Mouse (Mus musculus): ENCODE measurements around the gene Madd. TPM values are rescaled to one million over a fixed set of nuclear protein-coding genes. Genes with fewer than 3 reads are reported as not detected.

Gene Madd
- polyA plus RNA-seq, 1 experiment from 2014 or later = 14.3 TPM

DNA sequence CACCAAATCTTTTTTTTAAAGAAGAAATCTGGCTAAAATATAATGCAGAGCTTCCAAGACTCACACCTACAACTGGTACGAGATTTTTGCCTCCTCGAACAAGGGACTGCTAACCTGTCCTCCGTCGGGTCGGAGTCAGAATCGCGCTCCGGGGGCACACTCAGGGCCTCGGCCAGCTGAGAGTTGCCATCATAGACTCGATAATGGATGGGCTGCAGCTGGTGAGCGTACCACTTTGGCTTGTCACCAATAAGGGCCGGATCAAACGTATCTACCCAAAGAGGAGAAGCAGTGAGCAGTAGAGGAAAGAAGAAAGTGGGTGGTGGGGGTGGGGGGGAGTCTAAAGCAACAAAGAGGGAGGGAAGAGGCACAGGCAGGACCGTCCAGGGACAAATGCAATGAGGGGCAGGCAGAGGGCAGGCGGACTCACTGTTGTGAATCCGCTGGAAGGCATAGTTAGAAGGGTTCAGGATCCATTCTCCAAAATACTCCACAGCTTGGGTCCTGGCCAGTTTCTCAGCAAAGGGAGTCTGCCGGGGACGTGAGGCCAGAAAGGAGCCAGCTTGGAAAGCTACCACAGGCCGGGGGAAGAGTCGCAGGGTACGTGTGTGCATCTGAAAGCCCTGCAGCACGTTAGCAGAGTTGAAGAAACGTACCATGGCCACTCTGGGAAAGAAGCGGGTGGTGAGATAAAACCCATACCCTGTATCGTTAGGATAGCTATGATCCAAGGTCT, 13.9 kb downstream of the Madd start:
- no peaks in the 10 kb centered on the region; the same call in 1 of the 2 replicates for H3K36me3 ChIP-seq
- H3K4me2 ChIP-seq = no peak overlapping the region
- no peak overlapping the region for H3K4me3 ChIP-seq (replicated peaks)
- H3K4me1 ChIP-seq = no peaks in the 10 kb centered on the region
- H3K27ac ChIP-seq = no peak overlapping the region
- no peak overlapping the region for H3K9ac ChIP-seq
- no peaks in the 10 kb centered on the region for H3K27me3 ChIP-seq (replicated peaks)
- H3K9me3 ChIP-seq = no peaks in the 10 kb centered on the region
- 77% methylated on average over 25 of the region's 25 CpGs for WGBS
- no peak for ATAC-seq (ENCODE audit: insufficient read depth, low FRiP score, low read depth)

DNA sequence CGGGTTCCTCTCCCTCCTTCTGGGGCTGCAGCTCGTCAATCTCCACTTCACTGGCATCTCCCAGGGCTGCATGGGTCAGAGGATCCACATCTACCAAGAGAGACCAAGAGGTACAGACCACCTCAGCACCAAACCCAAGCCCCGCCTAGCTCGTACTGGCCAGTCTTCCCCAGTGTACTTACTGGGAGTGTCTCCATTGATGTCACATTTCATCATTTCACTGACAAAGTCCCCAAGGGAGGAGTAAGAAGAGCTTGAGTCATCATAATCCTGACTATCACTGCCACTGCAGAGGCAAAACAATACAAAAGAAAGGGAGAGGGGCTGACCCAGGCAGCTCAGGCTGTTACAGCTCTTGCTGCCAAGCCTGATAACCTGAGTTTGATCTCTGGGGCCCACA, 16.0 kb downstream of the Madd start:
- Histone ChIP-seq H3K36me3 (peaks cover 4% of the 10 kb centered on the region; the same call in 1 of the 2 replicates), H3K27ac (no peak overlapping the region), H3K9ac (no peak overlapping the region), H3K4me2 (no peak overlapping the region), H3K27me3 (replicated peaks) (no peaks in the 10 kb centered on the region), H3K4me1 (no peaks in the 10 kb centered on the region), H3K9me3 (no peaks in the 10 kb centered on the region), H3K4me3 (replicated peaks) (no peak overlapping the region)
- no peak for ATAC-seq (ENCODE audit: insufficient read depth, low FRiP score, low read depth)
- WGBS = 54% methylated on average over 4 of the region's 4 CpGs

DNA sequence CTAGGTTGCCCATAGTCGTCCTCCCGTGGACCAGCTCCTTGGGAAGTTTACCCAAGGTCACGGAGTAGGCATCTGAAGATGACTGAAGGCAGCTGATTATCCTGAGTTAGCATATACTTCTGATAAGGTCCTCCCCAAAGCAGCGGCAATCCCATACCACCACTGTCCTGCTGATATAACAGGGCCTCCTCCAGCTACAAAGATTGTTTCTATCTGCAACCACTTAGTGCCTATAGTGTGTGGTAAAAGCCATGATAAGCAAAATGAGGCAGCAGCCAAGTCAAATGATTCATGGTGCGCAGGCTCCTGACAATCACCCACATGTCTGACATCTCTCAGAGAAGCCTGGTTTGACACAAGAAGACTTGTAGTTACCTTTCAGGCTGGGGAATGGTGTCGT, 18.6 kb downstream of the Madd start:
- H3K27ac ChIP-seq = no peak overlapping the region
- no peaks in the 10 kb centered on the region for H3K27me3 ChIP-seq (replicated peaks)
- H3K4me1 ChIP-seq = no peaks in the 10 kb centered on the region
- no peaks in the 10 kb centered on the region for H3K9me3 ChIP-seq
- ATAC-seq (ENCODE audit: insufficient read depth, low FRiP score, low read depth) = no peak
- no peak overlapping the region for H3K4me2 ChIP-seq
- H3K36me3 ChIP-seq = peaks cover 12% of the 10 kb centered on the region; the same call in 1 of the 2 replicates
- H3K9ac ChIP-seq = no peak overlapping the region
- H3K4me3 ChIP-seq (replicated peaks) = no peak overlapping the region
- 84% methylated on average over 6 of the region's 6 CpGs for WGBS

DNA sequence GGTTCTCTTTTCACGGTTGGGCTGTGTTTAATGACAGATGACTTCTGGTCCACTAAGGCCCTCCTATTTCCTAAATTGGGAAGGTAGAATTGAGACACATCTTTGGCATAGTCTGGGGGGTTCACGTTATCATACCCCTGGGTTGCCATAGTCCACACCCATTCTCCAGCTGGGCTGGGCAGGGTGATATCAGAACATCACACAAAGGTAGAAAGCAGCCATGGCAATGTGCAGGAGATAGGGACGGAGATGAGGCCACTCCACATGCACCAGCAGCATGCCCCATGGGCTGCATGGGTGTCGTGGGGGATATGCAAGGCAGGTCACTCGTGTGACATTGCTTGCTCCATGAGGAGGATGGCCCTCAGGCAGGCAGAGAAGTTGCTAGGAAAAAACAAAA, 20.1 kb downstream of the Madd start:
- Histone ChIP-seq H3K4me3 (replicated peaks) (no peak overlapping the region), H3K4me1 (no peaks in the 10 kb centered on the region), H3K36me3 (0 out of 2 replicates have a peak, but pooled peaks cover 12% of the 10 kb centered on the region), H3K9me3 (no peaks in the 10 kb centered on the region), H3K9ac (no peak overlapping the region), H3K27me3 (replicated peaks) (no peaks in the 10 kb centered on the region), H3K4me2 (no peak overlapping the region), H3K27ac (no peak overlapping the region)
- WGBS = 77% methylated on average over 5 of the region's 5 CpGs
- no peak for ATAC-seq (ENCODE audit: insufficient read depth, low FRiP score, low read depth)

DNA sequence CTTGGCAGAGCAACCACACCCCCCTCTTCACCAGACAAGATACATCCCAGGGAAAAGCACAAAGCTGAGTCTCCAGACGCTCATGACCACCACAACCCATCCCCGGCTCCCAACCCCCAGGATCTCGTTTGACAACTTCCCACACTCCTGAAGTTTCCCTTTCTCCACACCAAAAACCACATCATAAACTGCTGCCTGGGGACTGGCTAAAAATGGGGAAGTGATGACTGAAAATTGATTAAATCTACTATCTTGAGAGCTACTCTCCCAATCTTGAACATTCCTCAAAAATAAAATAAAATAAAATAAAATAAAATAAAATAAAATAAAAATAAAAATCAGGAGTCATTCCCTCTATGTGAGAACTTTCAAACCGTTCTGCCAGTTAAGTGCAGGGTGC, 20.7 kb downstream of the Madd start:
- no peak for ATAC-seq (ENCODE audit: insufficient read depth, low FRiP score, low read depth)
- Histone ChIP-seq H3K27ac (no peak overlapping the region), H3K27me3 (replicated peaks) (no peaks in the 10 kb centered on the region), H3K9ac (no peak overlapping the region), H3K4me2 (no peak overlapping the region), H3K4me1 (no peaks in the 10 kb centered on the region), H3K36me3 (0 out of 2 replicates have a peak, but pooled peaks cover 12% of the 10 kb centered on the region), H3K9me3 (no peaks in the 10 kb centered on the region), H3K4me3 (replicated peaks) (no peak overlapping the region)
- 86% methylated on average over 4 of the region's 4 CpGs for WGBS

DNA sequence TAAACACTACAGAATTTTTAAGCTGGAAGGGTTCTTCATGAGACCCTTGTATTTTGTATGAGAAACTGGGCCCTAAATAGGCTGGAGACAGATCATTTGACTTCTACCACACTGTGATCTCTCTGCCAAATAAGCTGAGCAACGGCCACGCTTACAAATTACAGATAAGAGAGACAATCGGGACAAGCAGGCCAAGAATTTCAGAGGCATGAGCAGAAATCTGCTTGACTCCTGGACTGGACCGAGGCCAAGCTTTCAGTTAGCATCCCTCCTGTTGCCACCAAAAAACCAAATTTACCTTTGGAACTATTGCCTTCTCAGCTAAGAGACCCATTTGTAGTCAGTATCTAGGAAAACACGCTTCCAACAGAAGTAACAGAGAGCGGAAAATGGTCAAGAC, 23.0 kb downstream of the Madd start:
- H3K36me3 ChIP-seq = 0 out of 2 replicates have a peak, but pooled peaks cover 16% of the 10 kb centered on the region
- H3K4me3 ChIP-seq (replicated peaks) = no peak overlapping the region
- no peak overlapping the region for H3K4me2 ChIP-seq
- H3K9ac ChIP-seq = no peak overlapping the region
- no peaks in the 10 kb centered on the region for H3K9me3 ChIP-seq
- no peak for ATAC-seq (ENCODE audit: insufficient read depth, low FRiP score, low read depth)
- H3K4me1 ChIP-seq = no peaks in the 10 kb centered on the region
- no peak overlapping the region for H3K27ac ChIP-seq
- H3K27me3 ChIP-seq (replicated peaks) = no peaks in the 10 kb centered on the region
- 73% methylated on average over 6 of the region's 6 CpGs for WGBS

DNA sequence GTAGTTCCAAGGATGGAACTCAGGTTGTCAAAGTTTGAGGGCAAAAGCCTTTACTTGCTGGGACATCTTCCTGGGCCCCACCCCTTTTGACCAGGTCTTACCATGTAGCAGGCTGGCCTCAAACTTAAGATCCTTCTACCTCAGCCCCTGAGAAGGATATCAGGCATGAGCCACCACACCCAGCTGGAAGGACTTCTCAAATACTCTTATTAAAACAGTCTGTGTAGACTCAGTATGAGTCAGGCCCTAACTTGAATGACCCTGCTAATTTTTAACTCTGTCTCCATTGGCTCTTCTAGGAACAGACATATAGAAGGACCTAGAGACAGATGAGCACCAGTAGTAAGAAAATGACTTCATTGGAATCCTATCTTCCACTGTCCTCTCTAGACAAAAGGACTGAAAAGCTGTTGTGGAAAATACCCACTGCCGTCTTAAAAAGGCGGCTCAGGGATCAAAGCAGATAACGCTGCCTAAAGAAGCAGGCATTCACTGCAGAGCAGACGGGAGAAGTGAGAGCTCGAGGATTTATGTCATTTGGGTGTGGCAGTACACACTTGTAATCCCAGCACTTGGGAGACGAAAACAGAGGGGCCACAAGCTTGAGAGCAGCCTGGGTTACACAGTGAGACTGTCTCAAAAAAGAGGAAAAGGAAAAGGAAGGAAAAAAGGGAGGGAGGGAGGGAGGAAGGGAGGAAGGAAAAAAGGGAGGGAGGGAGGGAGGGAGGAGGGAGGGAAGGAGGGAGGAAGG, 26.5 kb downstream of the Madd start:
- Histone ChIP-seq H3K27ac (no peak overlapping the region; the same call in 1 of the 2 replicates), H3K4me1 (no peaks in the 10 kb centered on the region), H3K4me3 (replicated peaks) (no peak overlapping the region), H3K4me2 (no peak overlapping the region), H3K9ac (no peak overlapping the region), H3K36me3 (0 out of 2 replicates have a peak, but pooled peaks cover 16% of the 10 kb centered on the region), H3K27me3 (replicated peaks) (no peaks in the 10 kb centered on the region), H3K9me3 (no peaks in the 10 kb centered on the region)
- 42% methylated on average over 6 of the region's 6 CpGs for WGBS
- ATAC-seq (ENCODE audit: insufficient read depth, low FRiP score, low read depth) = peak; percentile 80

DNA sequence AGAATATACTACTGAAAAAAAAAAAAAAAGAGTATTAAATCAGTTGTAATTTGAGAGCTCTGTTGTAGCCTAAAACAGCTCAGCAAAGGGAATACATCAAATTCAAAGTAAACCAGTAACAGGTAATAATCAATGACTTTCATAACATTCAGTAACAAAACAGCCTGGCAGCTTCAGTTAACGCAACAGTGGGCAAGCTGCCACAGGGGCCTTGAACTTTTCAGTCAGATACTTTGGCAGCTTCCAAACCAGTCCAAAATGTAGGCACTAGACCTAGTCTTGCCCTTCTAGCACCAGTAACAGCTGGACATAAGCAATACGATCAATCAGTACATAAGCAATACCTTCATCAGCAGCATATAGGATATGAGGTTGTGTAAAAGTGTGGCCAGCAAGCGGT, 29.5 kb downstream of the Madd start:
- H3K27ac ChIP-seq = no peak overlapping the region
- ATAC-seq (ENCODE audit: insufficient read depth, low FRiP score, low read depth) = no peak
- H3K36me3 ChIP-seq = peaks cover 14% of the 10 kb centered on the region; the same call in 1 of the 2 replicates
- H3K9me3 ChIP-seq = no peaks in the 10 kb centered on the region
- WGBS = 93% methylated on average over 3 of the region's 3 CpGs
- no peak overlapping the region for H3K4me3 ChIP-seq (replicated peaks)
- no peaks in the 10 kb centered on the region for H3K27me3 ChIP-seq (replicated peaks)
- H3K9ac ChIP-seq = no peak overlapping the region
- H3K4me2 ChIP-seq = no peak overlapping the region
- no peaks in the 10 kb centered on the region for H3K4me1 ChIP-seq

DNA sequence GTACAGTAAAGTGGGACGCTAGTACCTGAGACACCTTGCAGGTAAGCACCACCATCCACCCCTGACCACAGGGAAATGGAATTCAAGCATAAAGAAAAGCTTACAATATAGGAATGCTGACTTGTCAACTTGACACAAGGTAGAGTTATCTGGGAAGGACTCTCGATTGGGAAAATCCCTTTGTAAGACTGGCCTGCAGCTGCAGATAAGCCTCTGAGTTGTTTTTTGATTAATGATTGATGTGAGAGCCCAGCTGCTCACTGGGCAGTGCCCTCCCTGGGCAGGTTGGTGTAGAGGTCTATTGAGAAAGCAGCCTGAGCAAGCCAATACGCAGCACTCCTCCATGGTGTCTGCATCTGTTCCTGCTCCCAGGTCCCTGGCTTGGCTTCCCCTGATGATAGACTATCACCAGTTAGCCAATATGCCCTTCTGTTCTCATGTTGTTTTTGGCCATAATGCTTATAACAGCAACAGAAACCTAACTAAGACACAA, 30.7 kb downstream of the Madd start:
- Histone ChIP-seq H3K36me3 (peaks cover 14% of the 10 kb centered on the region; the same call in 1 of the 2 replicates), H3K27me3 (replicated peaks) (no peaks in the 10 kb centered on the region), H3K9me3 (no peaks in the 10 kb centered on the region), H3K4me1 (no peaks in the 10 kb centered on the region), H3K4me3 (replicated peaks) (no peak overlapping the region), H3K9ac (no peak overlapping the region), H3K4me2 (no peak overlapping the region), H3K27ac (no peak overlapping the region)
- ATAC-seq (ENCODE audit: insufficient read depth, low FRiP score, low read depth) = no peak
- WGBS = 71% methylated on average over 3 of the region's 3 CpGs

DNA sequence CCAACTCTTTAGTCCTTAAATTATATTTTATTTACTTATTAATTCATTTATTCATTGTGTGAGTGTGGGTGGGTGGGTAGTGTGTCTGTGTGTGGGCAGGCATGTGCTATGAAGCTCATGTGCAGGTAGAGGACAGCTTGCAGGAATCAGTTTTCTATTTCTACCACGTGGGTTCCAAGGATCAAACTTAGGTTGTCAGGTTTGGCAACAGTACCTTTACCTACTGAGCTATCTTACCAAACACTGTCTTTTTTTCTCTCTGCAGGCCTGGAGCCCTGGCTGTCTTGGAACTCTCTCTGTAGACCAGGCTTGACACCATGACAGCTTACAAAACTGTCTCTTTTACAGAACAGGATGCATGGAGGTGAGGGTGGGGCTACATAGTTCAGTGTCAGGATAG, 32.3 kb downstream of the Madd start:
- Histone ChIP-seq H3K4me2 (no peak overlapping the region), H3K9me3 (no peaks in the 10 kb centered on the region), H3K9ac (no peak overlapping the region), H3K4me1 (no peaks in the 10 kb centered on the region), H3K36me3 (peaks cover 12% of the 10 kb centered on the region; the same call in 1 of the 2 replicates), H3K27me3 (replicated peaks) (no peaks in the 10 kb centered on the region), H3K27ac (no peak overlapping the region), H3K4me3 (replicated peaks) (no peak overlapping the region)
- WGBS = 71% methylated on average over 1 of the region's 1 CpGs
- ATAC-seq (ENCODE audit: insufficient read depth, low FRiP score, low read depth) = no peak

DNA sequence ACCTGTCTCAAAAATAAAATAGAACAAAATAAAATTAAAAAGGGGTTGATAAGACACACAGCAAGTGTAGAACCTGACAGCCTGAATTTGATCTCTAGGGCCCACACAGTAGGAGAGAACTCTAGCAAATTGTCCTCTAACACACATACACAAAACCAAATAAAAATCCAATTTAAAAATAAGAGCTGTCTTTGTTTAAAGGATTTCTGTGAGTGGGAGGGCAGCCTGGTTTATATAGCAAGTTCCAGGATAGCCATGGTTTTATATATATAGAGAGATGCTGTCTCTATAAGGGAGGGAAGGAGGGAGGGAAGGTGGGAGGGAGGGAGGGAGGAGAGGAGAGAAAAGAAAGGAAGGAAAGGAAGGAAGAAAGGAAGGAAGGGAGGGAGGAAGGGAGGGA, 35.5 kb downstream of the Madd start:
- ATAC-seq (ENCODE audit: insufficient read depth, low FRiP score, low read depth) = no peak
- Histone ChIP-seq H3K4me1 (no peaks in the 10 kb centered on the region), H3K9ac (no peak overlapping the region), H3K4me3 (replicated peaks) (no peak overlapping the region), H3K9me3 (no peaks in the 10 kb centered on the region), H3K36me3 (peaks cover 9% of the 10 kb centered on the region; the same call in 1 of the 2 replicates), H3K4me2 (no peak overlapping the region), H3K27me3 (replicated peaks) (no peaks in the 10 kb centered on the region), H3K27ac (no peak overlapping the region)

DNA sequence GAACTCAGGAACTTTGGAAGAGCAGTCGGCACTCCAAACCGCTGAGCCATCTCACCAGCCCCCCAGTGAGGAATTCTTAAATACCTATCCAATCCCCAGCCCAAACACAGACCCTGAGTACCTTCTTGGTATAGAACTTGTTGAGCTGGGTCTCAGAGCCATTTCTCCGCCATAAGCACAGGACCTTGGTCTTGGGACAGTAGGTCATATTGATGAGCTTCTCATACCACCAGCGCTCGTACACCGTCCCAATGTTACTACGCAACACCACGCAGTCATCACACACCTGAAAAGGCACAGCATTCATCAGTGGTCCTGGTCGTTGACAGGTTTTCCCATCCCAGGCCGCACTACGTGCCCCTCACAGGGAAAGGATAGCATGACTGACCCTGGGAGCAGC, 40.2 kb downstream of the Madd start:
- H3K4me3 ChIP-seq (replicated peaks) = no peak overlapping the region
- no peak overlapping the region for H3K4me2 ChIP-seq
- H3K9ac ChIP-seq = no peak overlapping the region
- H3K4me1 ChIP-seq = no peaks in the 10 kb centered on the region
- 0 out of 2 replicates have a peak, but pooled peaks cover 9% of the 10 kb centered on the region for H3K36me3 ChIP-seq
- WGBS = 93% methylated on average over 11 of the region's 11 CpGs
- no peak for ATAC-seq (ENCODE audit: insufficient read depth, low FRiP score, low read depth)
- H3K9me3 ChIP-seq = no peaks in the 10 kb centered on the region
- H3K27ac ChIP-seq = no peak overlapping the region
- H3K27me3 ChIP-seq (replicated peaks) = no peaks in the 10 kb centered on the region
